Mouse (Mus musculus) gastrocnemius, postnatal 14 days (tissue): Measurements from ENCODE around the gene Mapk1ip1l. TPM values are rescaled to one million over a fixed set of nuclear protein-coding genes. Genes with fewer than 3 reads are reported as not detected.
A peak's percentile ranks its signal among the peaks of the same experiment; 100 is the strongest.

Source experiments
- DNase-seq: peaks from one replicate; pipeline ENCODE4 v3.0.0; 2021; ENCODE audit warnings: mixed read lengths
- intact Hi-C: fragments of 180-260 bp; cut with DNase I; formaldehyde crosslinking; loops from one replicate; pipeline ENCODE4 v1.15.1; 2025; ENCODE audit warnings: low total_unique reads
- long read RNA-seq, 2 experiments: library from polyadenylated mRNA; stranded (forward); transcript quantifications; one replicate each; pipeline ENCODE4 v2.0.0; 2021
- total RNA-seq, 2 experiments: library from RNA; stranded (reverse); gene quantifications; 2 replicates each; pipeline ENCODE4 v1.2.3; 2021

The Mapk1ip1l gene
- total RNA-seq = 10 to 100 TPM; 28.6 to 31.9 TPM
- long read RNA-seq, experiment 1, full-length matches to known transcripts = 4 of 7 reads
- long read RNA-seq, experiment 1, partial matches to known transcripts = 0 of 7 reads
- long read RNA-seq, experiment 1, other reads (novel, unspliced or antisense) = 3 of 7 reads
- long read RNA-seq, experiment 2, full-length matches to known transcripts = 5 of 8 reads
- long read RNA-seq, experiment 2, partial matches to known transcripts = 0 of 8 reads
- long read RNA-seq, experiment 2, other reads (novel, unspliced or antisense) = 3 of 8 reads

DNA sequence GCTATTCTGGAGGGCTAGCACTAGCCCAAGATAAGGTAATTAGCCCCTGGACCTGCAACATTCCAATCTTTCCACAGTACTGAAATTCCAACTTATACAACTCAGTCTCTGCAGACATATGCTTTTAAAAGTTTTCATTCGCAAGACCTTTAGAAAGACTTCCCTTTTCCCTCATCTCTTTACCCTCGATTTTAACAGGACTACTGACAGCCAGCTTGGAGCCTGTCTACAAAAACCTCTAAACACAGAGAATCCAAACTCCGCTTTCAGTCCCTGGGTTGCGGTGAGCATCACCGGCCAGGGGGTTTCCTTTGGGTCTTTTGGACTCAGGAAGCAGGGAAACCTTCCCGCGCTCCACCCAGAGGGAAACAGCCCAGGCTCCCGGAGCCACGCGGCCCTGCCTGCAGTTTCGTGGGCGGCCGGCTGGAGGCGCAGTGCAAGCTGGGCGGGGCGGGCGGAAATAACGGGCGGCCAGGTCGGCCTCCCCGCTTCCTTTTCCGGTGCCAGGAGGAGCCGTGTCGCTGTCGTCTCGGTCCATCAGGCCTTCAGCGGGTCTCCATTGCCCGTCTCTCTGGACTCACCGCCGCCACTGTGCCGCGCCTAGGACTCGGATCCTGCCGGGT lies at the start of gene Mapk1ip1l:
Gene Mapk1ip1l, plus strand, starts transcription at position 482 of the 623 bp plus-strand sequence.
- peak; percentile 92 for DNase-seq
- intact Hi-C loops = no loop called here

DNA sequence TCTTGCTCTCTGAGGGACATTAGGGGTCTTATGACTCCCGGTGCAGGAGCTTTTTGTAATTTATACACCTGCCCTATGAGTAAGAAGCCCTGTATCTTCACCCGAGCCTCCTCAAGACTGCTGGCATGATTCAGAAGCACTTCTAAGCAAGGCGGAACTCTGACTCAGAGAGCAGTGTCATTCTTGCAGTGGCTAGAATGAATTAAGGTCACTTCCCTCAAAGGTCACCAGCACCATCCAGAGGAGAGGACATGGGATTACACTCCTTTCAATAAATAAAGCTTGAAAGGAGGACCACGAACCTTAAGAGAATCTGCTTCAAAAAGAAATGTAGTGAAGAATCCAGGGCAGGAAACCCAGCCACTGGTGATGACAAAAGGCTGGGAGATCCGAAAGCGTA lies 48.2 kb upstream of the Mapk1ip1l start:
- intact Hi-C loops = loop anchor here (10.0 kb wide), 2 partner anchors 165 to 375 kb away; no protein-coding TSS in a partner anchor

DNA sequence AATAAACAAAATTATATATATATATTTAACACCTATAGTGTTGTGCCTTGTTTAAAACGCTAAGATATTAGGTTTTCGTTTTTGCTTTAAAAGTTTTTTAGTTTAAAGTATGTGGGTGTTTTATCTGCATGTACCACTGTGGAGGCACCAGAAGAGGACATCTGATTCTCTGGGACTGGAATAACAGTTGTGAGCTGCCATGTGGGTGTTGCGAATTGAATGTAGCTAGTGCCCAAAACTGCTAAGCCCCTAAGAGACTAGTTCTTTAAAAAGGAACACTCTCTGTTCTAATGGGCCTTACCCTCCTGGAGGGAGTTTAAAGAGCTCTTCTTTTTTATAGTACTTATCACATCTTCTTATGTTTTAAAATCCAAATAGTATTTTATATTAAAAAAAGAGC lies 33.2 kb upstream of the Mapk1ip1l start:
- no peak for DNase-seq
- intact Hi-C loops = no loop called here

More for the DNA sequence above, 48.2 kb upstream of the Mapk1ip1l start:
- DNase-seq = no peak

DNA sequence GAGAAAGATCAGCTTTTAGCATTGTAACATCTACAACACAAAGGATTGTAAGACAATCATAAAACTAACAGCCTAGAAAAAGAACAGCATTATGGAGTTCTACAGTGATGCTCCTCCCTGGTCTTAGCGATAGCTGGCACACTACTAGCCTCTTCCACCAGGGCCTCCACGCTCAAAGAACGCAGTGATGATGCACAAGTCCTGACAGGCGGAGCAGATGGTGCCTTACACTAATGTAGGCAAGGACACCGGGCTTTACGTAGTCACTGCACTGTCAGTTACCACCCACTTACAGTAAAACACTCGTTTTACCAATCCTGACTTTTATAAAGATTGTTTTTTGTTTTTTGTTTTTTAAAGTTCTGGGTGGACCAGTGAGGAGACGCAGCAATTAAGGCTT lies 32.2 kb upstream of the Mapk1ip1l start:
- intact Hi-C loops = no loop called here
- DNase-seq = no peak

- intact Hi-C loops = no loop called here
- no peak for DNase-seq
Measured at GRCm38 (mm10) chr14:47269056-47269455, 29.0 kb upstream of the Mapk1ip1l start.

GRCm38 (mm10) chr14:47269706-47270105 lies 28.4 kb upstream of the Mapk1ip1l start:
- no peak for DNase-seq
- intact Hi-C loops = no loop called here

- intact Hi-C loops = no loop called here
Measured at GRCm38 (mm10) chr14:47273751-47274150, 24.3 kb upstream of the Mapk1ip1l start.

DNA sequence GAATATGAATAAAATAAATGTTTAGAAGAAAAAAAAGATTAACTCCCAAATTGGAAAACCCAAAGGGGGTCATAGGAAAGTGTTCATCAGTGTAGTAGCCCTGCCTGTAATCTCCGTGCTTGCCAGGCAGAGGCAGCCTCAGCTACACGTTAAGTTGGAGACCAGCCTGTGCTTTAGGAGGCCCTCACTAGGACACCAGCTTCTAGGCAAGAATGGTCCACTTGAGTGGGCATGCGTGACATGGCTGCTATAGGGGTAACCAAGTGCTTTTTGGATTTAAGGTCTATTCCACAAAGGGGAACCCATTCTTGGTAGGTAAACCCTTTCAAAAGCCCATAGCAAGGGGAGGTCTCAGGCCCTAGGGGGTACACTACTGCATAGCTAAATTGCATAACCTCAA lies 22.6 kb upstream of the Mapk1ip1l start:
- DNase-seq = no peak
- intact Hi-C loops = no loop called here

More at GRCm38 (mm10) chr14:47273751-47274150, 24.3 kb upstream of the Mapk1ip1l start:
- DNase-seq = no peak

DNA sequence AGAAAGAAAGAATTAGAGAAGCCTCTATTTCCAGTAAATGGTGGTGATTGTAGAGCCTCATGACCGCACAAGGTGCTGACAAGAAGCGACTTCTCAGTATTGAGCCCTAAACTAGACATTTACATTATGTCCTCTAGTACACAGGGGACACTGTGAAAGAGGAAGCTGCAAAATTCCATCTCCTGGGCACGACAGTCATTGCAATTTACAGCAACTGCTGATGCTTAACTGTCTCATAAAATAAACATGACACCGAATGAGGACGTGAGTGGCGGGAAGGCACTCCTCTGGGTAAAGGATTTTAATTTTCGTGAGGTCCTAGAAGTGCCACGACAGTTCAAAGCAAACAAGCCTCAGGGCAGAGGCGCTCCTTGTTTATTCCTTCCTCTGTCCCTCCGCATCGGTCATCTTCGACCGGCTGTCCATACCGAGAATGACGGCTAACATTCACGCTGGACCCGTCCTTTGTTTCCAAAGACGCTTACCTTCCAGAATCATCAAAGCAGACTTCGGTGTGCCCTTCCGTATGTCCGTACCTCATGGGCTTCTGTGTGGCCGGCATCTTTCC lies 21.9 kb upstream of the Mapk1ip1l start:
- intact Hi-C loops = no loop called here
- no peak for DNase-seq

DNA sequence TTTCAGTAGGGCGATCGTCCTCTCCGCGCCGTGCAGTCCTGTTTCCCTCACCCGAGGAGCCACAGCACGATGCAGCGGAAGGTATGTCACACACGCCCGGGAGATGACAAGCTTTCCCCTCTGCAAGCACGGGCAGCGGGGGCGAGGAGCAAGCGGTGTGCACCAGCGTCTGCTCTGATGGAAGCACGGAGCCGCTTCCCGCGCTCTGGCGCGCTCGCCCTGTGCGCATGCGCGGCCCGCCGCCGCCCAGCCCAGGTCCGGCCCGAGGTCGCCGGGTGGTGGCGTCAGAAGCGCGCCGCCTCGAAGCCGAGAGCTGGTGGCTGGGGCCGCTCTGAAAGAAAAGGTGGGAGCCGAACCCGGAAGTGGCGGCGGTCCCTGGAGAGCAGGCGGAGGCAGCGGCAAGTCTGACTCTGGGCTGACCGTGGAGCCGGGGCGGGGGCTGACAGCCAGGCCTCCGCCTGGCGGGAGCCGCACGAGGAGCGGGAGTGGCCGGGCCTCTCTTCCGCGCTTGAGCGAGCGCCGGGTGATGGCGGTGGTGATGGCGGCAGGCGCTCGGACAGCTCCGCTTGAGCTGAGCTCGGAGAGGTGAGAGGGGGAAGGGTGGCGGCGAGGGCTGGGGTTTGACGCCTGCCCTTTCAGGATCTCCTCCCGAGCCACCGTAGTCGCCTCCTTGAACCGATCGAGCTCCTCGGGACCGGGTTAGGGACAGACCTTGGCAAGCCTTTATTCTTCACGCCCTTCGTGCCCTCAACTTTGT lies 21.3 kb upstream of the Mapk1ip1l start, which contains the start of the genes Wdhd1 and Socs4:
Gene Wdhd1, minus strand, starts transcription at position 221 of the 757 bp plus-strand sequence.
Gene Socs4, plus strand, starts transcription at position 295 of the 757 bp plus-strand sequence.
- DNase-seq = peak; percentile 95
- intact Hi-C loops = no loop called here

- intact Hi-C loops = no loop called here
Measured at GRCm38 (mm10) chr14:47279058-47279457, 19.0 kb upstream of the Mapk1ip1l start.

GRCm38 (mm10) chr14:47281535-47281934 lies 16.5 kb upstream of the Mapk1ip1l start:
- intact Hi-C loops = no loop called here
- no peak for DNase-seq

More at GRCm38 (mm10) chr14:47279058-47279457, 19.0 kb upstream of the Mapk1ip1l start:
- DNase-seq = no peak

DNA sequence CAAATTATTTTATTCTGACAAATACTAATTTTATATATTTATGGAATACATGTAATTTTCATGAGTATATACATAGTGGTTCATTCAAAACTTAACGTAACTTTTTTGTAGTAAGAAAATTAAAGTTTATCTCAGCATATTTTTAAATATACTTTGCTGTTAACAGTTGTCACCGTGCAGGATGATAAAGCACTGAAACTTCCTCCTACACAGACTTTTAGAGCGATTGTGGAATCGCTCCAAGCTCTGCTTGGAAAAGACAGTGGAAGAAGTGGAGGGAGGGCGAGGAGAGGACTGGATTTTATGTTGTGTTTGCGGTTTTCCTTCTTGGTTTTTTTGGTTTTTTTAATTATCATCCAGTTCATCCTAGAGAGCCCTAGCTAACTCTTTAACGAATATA lies 14.5 kb upstream of the Mapk1ip1l start:
- no peak for DNase-seq
- intact Hi-C loops = no loop called here

- DNase-seq = no peak
- intact Hi-C loops = no loop called here
Measured at GRCm38 (mm10) chr14:47285271-47285670, 12.8 kb upstream of the Mapk1ip1l start.

- DNase-seq = no peak
- intact Hi-C loops = no loop called here
Measured at GRCm38 (mm10) chr14:47286215-47286614, 11.9 kb upstream of the Mapk1ip1l start.

GRCm38 (mm10) chr14:47287021-47287420 lies 11.0 kb upstream of the Mapk1ip1l start:
- intact Hi-C loops = no loop called here
- DNase-seq = no peak

DNA sequence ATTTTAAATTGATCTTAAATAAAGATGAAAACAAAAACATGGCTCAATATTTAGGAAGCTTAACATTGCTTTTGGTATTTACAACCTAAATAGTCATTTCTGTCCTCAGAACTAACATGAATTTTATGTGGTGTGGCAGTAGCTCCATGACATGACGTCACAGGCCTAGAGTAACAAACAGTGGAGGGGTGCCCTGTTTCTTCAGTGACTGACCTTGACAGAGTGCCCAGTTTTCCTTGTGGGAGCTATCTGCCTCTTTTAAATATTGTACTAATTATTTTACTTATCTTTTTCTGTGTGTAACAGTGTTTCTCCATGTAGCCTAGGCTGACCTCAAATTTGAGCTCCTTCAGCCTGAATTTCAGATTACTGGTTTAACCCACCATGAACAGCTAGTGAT lies 6.3 kb upstream of the Mapk1ip1l start:
- intact Hi-C loops = no loop called here
- no peak for DNase-seq

DNA sequence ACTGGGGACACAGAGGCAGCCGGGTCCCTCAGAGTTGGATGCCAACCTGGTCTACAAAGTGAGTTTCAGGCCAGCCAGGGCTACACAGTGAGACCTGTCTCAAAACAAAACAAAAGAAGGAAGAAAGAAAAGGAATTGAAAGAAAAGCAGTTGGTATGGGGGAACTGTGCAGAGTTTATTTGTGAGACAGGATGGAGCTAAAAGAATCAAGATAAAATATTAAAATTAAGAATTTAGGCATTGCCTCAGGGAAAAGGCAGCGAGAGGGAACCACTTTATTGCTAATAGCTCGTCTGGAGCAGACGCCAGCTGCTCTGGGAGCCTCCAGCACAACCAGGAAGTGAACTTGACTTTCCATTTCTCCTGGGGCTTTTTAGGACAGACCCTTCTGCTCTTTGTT lies 3.9 kb upstream of the Mapk1ip1l start:
- intact Hi-C loops = no loop called here

DNA sequence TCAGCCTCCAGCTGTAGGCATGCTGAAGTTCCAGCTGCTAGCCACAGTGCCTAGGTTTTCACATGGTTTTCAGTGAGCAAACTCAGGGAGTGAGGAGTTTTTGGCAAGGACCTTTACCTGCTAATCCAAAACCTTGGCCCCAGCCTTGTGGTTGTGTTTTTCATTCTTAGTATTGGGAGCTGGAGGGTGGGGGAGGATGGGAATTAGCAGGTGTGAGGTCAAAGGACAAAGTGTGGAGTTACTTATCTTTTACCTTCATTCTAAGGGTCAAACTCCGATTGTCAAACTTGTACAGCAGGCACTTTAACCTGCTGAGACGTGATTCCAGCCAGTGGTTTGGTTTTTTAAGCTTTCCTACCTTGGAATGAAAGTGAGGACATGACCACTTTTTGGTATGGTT lies 1.8 kb upstream of the Mapk1ip1l start:
- no peak for DNase-seq
- intact Hi-C loops = no loop called here

More for the DNA sequence above, 3.9 kb upstream of the Mapk1ip1l start:
- DNase-seq = no peak

GRCm38 (mm10) chr14:47298408-47298792 lies 334 bp downstream of the Mapk1ip1l start:
- no peak for DNase-seq
- intact Hi-C loops = no loop called here
